In the genomic region with DNA sequence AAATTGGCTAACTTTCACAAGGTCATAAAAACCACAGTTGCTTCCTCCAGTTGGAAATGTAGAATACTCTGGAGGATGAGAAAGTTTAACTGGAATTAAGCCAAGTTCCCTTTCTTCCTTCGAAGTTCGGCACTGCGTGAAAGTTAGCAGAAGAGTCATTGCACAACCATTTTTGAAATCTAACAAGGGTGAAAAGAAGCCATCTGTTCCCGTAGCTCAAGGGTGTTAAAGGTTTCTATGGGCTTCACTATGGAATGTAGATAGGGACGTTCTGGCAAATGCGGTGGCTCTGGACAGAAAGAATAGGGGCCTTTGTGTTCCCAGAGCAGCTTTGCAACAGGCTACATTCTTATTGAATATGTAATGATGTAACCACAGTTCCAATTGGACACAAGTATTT, we compare ENCODE assay signal across 8 mouse cellular contexts. TPM values are rescaled to one million over a fixed set of nuclear protein-coding genes. Genes with fewer than 3 reads are reported as not detected.
DNase-seq lines count a peak whose midpoint lies in the region; ATAC-seq lines count a peak whose summit lies in the region.

No protein-coding gene starts in this region.

- no peaks in the 10 kb centered on the region for H3K9me3 ChIP-seq in liver, embryonic 11.5 days (ENCODE audit: control insufficient read depth, low read length)
- no peaks in the 10 kb centered on the region for H3K9me3 ChIP-seq in forebrain, embryonic 16.5 days (ENCODE audit: control insufficient read depth, low read length)
- no peaks in the 10 kb centered on the region for H3K9me3 ChIP-seq in limb, embryonic 12.5 days
- H3K9me3 ChIP-seq in neural tube, embryonic 15.5 days (replicated peaks): no peaks in the 10 kb centered on the region

- peaks cover 17% of the 10 kb centered on the region for H3K27me3 ChIP-seq in liver, embryonic 11.5 days (replicated peaks; ENCODE audit: control insufficient read depth, insufficient read depth, low read length)
- H3K27me3 ChIP-seq in forebrain, embryonic 16.5 days (replicated peaks; ENCODE audit: control insufficient read depth, insufficient read depth, low read length): no peaks in the 10 kb centered on the region
- H3K27me3 ChIP-seq in limb, embryonic 12.5 days: no peaks in the 10 kb centered on the region
- no peaks in the 10 kb centered on the region for H3K27me3 ChIP-seq in neural tube, embryonic 15.5 days (replicated peaks)

- peaks cover 26% of the 10 kb centered on the region for H3K4me1 ChIP-seq in liver, embryonic 11.5 days (replicated peaks; ENCODE audit: control insufficient read depth, insufficient read depth, low read length)
- H3K4me1 ChIP-seq in forebrain, embryonic 16.5 days (replicated peaks; ENCODE audit: control insufficient read depth, insufficient read depth, low read length): peaks cover 26% of the 10 kb centered on the region
- H3K4me1 ChIP-seq in limb, embryonic 12.5 days (replicated peaks): peaks cover 18% of the 10 kb centered on the region
- H3K4me1 ChIP-seq in neural tube, embryonic 15.5 days: peaks cover 37% of the 10 kb centered on the region

- no peak for ATAC-seq in liver, embryonic 11.5 days (replicated peaks; ENCODE audit: low FRiP score)
- peak; percentile 30 for ATAC-seq in forebrain, embryonic 16.5 days
- ATAC-seq in limb, embryonic 12.5 days (ENCODE audit: insufficient number of reproducible peaks, insufficient read depth, low FRiP score, low TSS enrichment, low read depth): no peak
- no peak for ATAC-seq in neural tube, embryonic 15.5 days (ENCODE audit: low FRiP score)

- WGBS in liver, embryonic 11.5 days: 48% methylated on average over 6 of the region's 6 CpGs
- 2% methylated on average over 6 of the region's 6 CpGs for WGBS in forebrain, embryonic 16.5 days
- 45% methylated on average over 6 of the region's 6 CpGs for WGBS in limb, embryonic 12.5 days
- 6% methylated on average over 6 of the region's 6 CpGs for WGBS in neural tube, embryonic 15.5 days

- peaks cover 10% of the 10 kb centered on the region; the same call in 1 of the 2 replicates for H3K36me3 ChIP-seq in liver, embryonic 11.5 days (ENCODE audit: control insufficient read depth, insufficient read depth, low read length)
- peaks cover 3% of the 10 kb centered on the region; the same call in 1 of the 2 replicates for H3K36me3 ChIP-seq in forebrain, embryonic 16.5 days (ENCODE audit: control insufficient read depth, insufficient read depth)
- H3K36me3 ChIP-seq in limb, embryonic 12.5 days: peaks cover 41% of the 10 kb centered on the region
- H3K36me3 ChIP-seq in neural tube, embryonic 15.5 days: peaks cover 15% of the 10 kb centered on the region

- peak overlapping the region; percentile 75; the same call in 1 of the 2 replicates for H3K9ac ChIP-seq in liver, embryonic 11.5 days (ENCODE audit: low read depth, low read length)
- H3K9ac ChIP-seq in forebrain, embryonic 16.5 days (replicated peaks; ENCODE audit: low read depth, low read length): no peak overlapping the region
- peak overlapping the region; percentile 13; the same call in 1 of the 2 replicates for H3K9ac ChIP-seq in limb, embryonic 12.5 days (replicated peaks)
- H3K9ac ChIP-seq in neural tube, embryonic 15.5 days (replicated peaks): peak overlapping the region; percentile 24; the same call in 1 of the 2 replicates

- H3K27ac ChIP-seq in liver, embryonic 11.5 days (ENCODE audit: low read depth, low read length): no peak overlapping the region
- peak overlapping the region; percentile 62; the same call in 1 of the 2 replicates for H3K27ac ChIP-seq in forebrain, embryonic 16.5 days (ENCODE audit: low read length)
- peak overlapping the region; percentile 94 for H3K27ac ChIP-seq in limb, embryonic 12.5 days
- peak overlapping the region; percentile 90; the same call in 1 of the 2 replicates for H3K27ac ChIP-seq in neural tube, embryonic 15.5 days (replicated peaks)

- peak overlapping the region; percentile 85 for H3K4me2 ChIP-seq in liver, embryonic 11.5 days
- H3K4me2 ChIP-seq in forebrain, embryonic 16.5 days (ENCODE audit: low read length): peak overlapping the region; percentile 81
- H3K4me2 ChIP-seq in limb, embryonic 12.5 days: peak overlapping the region; percentile 82
- H3K4me2 ChIP-seq in neural tube, embryonic 15.5 days: peak overlapping the region; percentile 89

- peak overlapping the region; percentile 63 for H3K4me3 ChIP-seq in liver, embryonic 11.5 days (ENCODE audit: low read depth, low read length)
- peak overlapping the region; percentile 69 for H3K4me3 ChIP-seq in forebrain, embryonic 16.5 days (replicated peaks; ENCODE audit: low read length)
- peak overlapping the region; percentile 77 for H3K4me3 ChIP-seq in limb, embryonic 12.5 days (replicated peaks)
- H3K4me3 ChIP-seq in neural tube, embryonic 15.5 days (replicated peaks): peak overlapping the region; percentile 65

- no peak for DNase-seq in liver, embryonic 11.5 days (ENCODE audit: low spot score)
- no peak for DNase-seq in liver
- DNase-seq in adrenal gland, adult 2 months: no peak
- no peak for DNase-seq in kidney, adult 8-10 months
- DNase-seq in thymus, postnatal 4 days: no peak

RNA-seq across cellular contexts. Expression of a gene that starts 2.2 kb away (rescaled TPM):
- 222 and 235 TPM in 2 replicates for polyA plus RNA-seq in liver, embryonic 11.5 days (2014; fragmentation: Nextera tagmentation; extraction: Ambion mirVana)
- polyA plus RNA-seq in forebrain, embryonic 16.5 days (2015; fragmentation: Nextera tagmentation; extraction: Ambion mirVana): 408 and 544 TPM in 2 replicates
- 485 and 505 TPM in 2 replicates for polyA plus RNA-seq in limb, embryonic 12.5 days (2016; fragmentation: Nextera tagmentation; extraction: Ambion mirVana)
- polyA plus RNA-seq in neural tube, embryonic 15.5 days (2015; fragmentation: Nextera tagmentation; extraction: Ambion mirVana): 441 and 489 TPM in 2 replicates
- total RNA-seq in adrenal gland, adult 2 months (2021): 100 to 1,000 TPM; 137 to 269 TPM
- polyA plus RNA-seq in adrenal gland, adult 2 months (2012; rRNA removed): 661 and 728 TPM in 2 replicates

RNA-seq across cellular contexts. Expression of a gene that starts 31.5 kb away (rescaled TPM):
- 10.2 and 13.4 TPM in 2 replicates for polyA plus RNA-seq in liver, embryonic 11.5 days (2014; fragmentation: Nextera tagmentation; extraction: Ambion mirVana)
- 8.3 and 9.6 TPM in 2 replicates for polyA plus RNA-seq in forebrain, embryonic 16.5 days (2015; fragmentation: Nextera tagmentation; extraction: Ambion mirVana)
- 9.3 and 11.0 TPM in 2 replicates for polyA plus RNA-seq in limb, embryonic 12.5 days (2016; fragmentation: Nextera tagmentation; extraction: Ambion mirVana)
- polyA plus RNA-seq in neural tube, embryonic 15.5 days (2015; fragmentation: Nextera tagmentation; extraction: Ambion mirVana): 8.8 and 9.7 TPM in 2 replicates
- 1 to 10 TPM; 2.4 to 7.8 TPM for total RNA-seq in adrenal gland, adult 2 months (2021)
- polyA plus RNA-seq in adrenal gland, adult 2 months (2012; rRNA removed): 0.49 and 0.77 TPM in 2 replicates
